Mouse (Mus musculus) gastrocnemius, adult 2 months (tissue): ENCODE measurements around the gene Hdlbp. TPM values are rescaled to one million over a fixed set of nuclear protein-coding genes. Genes with fewer than 3 reads are reported as not detected.
"Not testable (repeated sequence)": the region's sequence is repeated elsewhere in the genome, so short reads cannot be mapped to it uniquely, and the experiment has no call there.

ENCODE experiments used
- DNase-seq: peaks from one replicate; pipeline ENCODE4 v3.0.0; 2022
- H3K27ac ChIP-seq: fragments of 200-600 bp; 2 replicates; pipeline ENCODE4 v1.8.1; 2022; ENCODE audit warnings: mild to moderate bottlenecking
- H3K4me3 ChIP-seq: fragments of 200-600 bp; 2 replicates; pipeline ENCODE4 v1.8.1; 2022; ENCODE audit warnings: mild to moderate bottlenecking, moderate library complexity
- CTCF ChIP-seq: fragments of 200-600 bp; IDR thresholded peaks from 2 replicates; pipeline ENCODE4 v1.8.1; 2022; ENCODE audit warnings: antibody characterized with exemption, mild to moderate bottlenecking, moderate library complexity
- intact Hi-C: fragments of 180-260 bp; cut with DNase I; formaldehyde crosslinking; loops from one replicate; pipeline ENCODE4 v1.15.1; 2025
- total RNA-seq, 2 experiments: library from RNA; stranded (reverse); gene quantifications; 2 replicates each; pipeline ENCODE4 v1.2.3; 2021

Hdlbp gene
- total RNA-seq, 2 experiments from 2014 or later, result 317 to 345 TPM

DNA sequence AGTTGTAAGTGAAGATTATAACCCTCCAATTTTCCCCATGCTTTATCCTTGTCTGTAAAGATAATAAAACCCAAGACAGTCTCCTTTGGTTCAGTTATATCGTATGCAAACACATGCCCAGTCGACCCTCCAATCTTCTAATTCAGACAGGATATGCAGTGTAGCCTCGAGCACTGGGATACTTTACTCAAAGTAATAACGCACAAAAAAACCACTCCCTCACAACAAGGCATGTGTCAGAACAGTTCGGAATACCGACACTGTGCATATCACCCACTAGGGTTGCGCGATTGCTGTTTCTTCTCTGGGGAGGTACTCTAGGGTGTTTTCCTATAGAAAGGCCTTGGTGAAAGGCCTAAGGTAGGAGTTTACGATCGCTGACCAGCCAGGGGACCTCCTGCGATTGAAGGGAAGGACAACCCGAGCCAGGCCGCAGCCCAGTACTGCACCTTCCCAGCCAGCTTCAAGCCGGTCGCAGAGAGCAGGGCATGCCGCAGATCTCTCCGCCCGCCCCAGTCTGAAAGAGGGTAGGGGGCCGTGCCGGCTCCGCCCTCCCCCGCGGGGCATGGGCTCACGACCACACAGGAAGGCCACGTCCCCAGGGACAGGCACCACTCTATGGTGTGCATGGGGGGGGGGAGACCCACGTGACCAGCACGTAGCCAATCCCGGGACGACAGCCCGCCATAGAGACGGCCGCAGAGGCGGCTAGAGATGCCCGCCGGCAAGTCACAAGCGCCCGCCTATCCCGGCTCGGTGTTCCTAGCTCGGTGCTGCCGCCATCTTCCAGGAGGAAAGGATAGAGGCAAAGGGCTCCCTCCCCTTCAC is 643 bp downstream of the Hdlbp start:
- peak; percentile 98 for DNase-seq
- intact Hi-C loops, result loop anchor here (2.0 kb wide), 1 partner anchor 33 kb away; no protein-coding TSS in a partner anchor
- peak overlapping the region; percentile 97 for H3K27ac ChIP-seq
- TF ChIP-seq CTCF, result peak; percentile 60
- H3K4me3 ChIP-seq, result peak overlapping the region; percentile 85

DNA sequence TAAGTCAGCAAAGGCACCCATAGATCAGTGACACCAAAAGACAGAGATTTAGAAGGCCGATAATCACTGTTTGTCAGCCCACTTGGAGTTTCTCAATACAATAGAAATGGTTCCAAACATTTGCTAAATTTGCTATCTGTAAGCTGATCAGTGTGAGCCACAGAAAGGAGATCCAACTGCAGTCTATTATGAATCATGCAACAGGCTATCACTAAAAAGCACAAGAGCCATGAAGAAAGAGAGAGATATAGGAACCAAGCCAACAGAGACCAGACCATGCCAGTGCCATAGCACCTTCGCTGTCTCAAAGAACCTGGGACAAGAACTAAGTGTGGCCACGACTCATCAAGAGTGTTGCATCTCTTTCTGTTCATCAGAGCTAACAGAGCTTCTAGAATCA is 2.9 kb downstream of the Hdlbp start:
- no peak overlapping the region for H3K4me3 ChIP-seq
- intact Hi-C loops, result no loop called here
- DNase-seq, result no peak
- no peak for TF ChIP-seq CTCF
- no peak overlapping the region for H3K27ac ChIP-seq

DNA sequence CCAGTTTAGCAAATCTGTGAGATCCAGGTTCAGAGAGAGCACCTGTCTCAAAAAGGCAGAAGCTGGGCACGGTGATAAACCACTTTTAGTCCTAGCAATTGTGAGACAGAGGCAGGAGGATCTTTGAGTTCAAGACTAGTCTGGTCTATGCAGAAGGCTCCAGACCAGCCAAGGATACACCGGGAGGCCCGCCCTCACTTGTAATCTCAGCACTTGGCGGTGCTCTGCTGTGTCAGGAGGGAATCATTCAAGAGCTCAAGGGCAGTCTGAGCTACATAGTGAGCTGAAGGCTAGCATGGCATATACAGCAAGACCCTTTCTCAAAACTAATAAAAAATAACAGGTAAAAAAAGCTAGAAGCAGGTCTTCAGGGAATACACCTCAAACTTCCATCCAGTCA is 10.0 kb downstream of the Hdlbp start:
- DNase-seq, result no peak
- no peak for TF ChIP-seq CTCF
- Histone ChIP-seq H3K27ac (no peak overlapping the region), H3K4me3 (no peak overlapping the region)
- intact Hi-C loops, result no loop called here

DNA sequence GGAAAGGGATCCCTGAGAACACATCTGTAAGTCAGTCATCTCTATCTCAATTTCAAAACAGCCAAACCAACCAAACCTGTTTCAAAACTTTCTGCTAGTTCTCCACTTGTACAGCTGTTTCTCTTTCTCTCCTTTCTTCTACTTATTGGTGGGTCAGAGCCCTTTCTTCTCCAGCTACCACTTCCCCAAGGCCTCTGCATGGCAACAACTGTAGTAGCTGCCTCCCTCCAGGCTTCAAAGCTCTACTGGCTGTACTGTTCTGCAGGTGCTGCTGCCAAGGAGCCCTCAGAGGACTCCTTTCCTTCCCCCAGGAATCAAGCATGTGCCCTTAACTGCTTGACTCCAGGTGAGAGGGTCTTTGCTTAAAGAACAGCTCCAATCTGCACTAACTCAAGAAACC is 12.9 kb downstream of the Hdlbp start:
- Histone ChIP-seq H3K4me3 (no peak overlapping the region), H3K27ac (no peak overlapping the region)
- intact Hi-C loops, result no loop called here
- no peak for DNase-seq
- no peak for TF ChIP-seq CTCF

DNA sequence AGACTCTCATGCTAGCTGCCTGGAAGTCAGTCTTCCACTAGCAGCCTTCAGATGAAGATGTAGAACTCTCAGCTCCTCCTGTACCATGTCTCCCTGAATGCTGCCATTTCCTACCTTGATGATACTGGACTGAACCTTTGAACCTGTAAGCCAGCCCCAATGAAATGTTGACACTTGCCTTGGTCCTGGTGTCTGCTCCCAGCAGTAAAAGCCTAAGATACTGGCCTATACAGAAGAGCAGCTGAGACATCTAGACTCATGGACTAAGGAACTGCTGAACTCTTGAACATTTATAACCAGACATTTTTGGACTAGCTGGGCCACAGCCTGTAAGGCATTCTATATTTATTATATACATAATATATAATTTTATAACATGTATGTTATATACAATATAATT is 13.5 kb downstream of the Hdlbp start:
- no peak for DNase-seq
- Histone ChIP-seq H3K27ac (no peak overlapping the region), H3K4me3 (no peak overlapping the region)
- intact Hi-C loops, result no loop called here
- no peak for TF ChIP-seq CTCF

DNA sequence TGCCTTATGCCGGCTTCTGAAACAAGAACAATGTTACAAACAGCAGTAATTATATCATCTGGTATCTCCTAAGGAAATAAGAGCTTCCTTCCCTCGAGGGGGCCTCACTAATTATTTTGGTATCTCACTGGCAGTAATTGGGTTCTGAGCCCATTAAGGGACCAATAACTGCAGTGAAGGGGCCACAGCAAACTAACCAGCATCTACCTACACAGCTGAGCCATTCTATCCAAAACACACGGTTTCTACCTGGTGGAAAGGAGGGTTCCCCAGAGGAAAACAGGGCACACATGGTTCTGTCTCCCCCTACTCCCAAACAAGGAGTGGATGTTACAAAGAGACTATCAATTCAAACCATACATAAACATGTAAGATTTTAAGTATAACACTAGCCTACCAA is 19.5 kb downstream of the Hdlbp start:
- intact Hi-C loops, result no loop called here
- no peak for TF ChIP-seq CTCF
- no peak for DNase-seq

DNA sequence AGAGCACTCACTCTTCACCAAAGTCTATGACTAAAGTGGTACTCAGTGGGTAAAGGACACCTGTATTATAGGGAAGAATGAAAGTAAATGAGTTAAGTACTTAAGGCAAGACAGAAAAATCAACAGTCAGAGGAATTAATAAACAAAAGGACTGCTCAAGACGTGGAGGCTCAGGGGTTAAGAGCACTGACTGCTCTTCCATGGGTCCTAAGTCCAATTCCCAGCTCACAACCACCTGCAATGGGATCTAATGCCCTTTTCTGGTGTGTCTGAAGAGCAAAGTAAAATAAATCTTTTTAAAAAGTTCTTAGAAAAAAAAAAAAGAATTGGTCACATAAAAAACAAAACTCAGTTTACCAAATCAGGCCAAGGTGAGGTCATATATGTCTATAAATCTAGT is 20.3 kb downstream of the Hdlbp start:
- TF ChIP-seq CTCF, result no peak
- Histone ChIP-seq H3K4me3 (no peak overlapping the region), H3K27ac (no peak overlapping the region)
- no peak for DNase-seq
- intact Hi-C loops, result no loop called here

More for the DNA sequence above, 19.5 kb downstream of the Hdlbp start:
- no peak overlapping the region for H3K27ac ChIP-seq
- H3K4me3 ChIP-seq, result no peak overlapping the region

DNA sequence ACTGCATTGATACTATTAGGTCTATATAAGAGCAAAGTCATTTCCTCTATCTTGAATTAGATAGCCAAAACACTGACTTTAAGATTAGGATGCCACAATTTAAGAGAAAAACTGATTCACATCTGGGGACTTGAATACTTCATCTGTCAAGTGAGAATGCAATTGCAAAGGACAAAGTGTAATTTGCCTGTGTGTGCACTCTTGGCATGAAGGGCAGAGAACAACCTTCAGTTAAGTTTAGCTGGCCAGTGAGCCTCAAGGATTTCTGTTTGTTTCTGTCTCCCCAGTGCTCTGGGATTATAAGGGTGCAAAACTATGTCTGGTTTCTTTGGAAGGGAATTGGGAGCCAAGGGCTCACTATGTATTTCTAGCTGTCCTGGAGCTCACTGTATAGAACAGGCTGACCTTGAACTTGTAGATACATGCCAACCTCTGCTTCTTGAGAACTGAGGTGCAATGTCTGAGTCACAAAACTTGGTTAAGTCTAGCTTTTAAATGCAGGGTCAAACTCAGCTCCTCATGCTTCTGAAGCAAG is 24.8 kb downstream of the Hdlbp start:
- intact Hi-C loops, result no loop called here
- TF ChIP-seq CTCF, result no peak
- H3K27ac ChIP-seq, result peak overlapping the region; percentile 17; the same call in 1 of the 2 replicates
- no peak for DNase-seq
- H3K4me3 ChIP-seq, result no peak overlapping the region

DNA sequence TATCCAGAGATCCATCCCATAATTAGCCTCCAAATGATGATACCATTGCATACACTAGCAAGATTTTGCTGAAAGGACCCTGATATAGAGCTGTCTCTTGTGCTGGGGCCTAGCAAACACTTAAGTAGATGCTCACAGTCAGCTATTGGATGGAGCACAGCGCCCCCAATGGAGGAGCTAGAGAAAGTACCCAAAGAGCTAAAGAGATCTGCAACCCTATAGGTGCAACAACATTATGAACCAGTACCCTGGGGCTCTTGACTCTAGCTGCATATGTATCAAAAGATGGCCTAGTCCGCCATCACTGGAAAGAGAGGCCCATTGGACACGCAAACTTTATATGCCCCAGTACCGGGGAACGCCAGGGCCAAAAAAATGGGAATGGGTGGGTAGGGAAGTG is 28.5 kb downstream of the Hdlbp start:
- H3K27ac ChIP-seq, intact Hi-C loops, H3K4me3 ChIP-seq, DNase-seq: not testable (repeated sequence)
- TF ChIP-seq CTCF, result peak; percentile 34; the same call in 1 of the 2 replicates

DNA sequence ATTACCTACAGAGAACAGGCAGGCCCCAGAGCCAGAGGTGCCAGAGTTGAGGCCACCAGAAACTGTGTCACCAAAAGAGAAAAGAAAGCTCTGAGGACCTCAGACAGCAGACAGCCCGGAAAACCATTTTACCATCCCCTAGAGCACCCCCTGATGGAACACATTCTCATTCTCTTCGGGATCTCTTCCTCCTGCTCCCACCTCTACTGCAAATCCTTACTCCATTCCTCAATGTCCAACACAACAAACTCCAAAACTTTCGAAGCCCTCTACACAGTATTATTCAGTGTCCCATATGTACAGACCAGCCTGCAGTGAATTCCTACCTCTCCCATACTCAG is 32.8 kb downstream of the Hdlbp start:
- H3K4me3 ChIP-seq, result peak overlapping the region; percentile 80
- peak overlapping the region; percentile 99 for H3K27ac ChIP-seq
- no peak for DNase-seq
- TF ChIP-seq CTCF, result no peak
- intact Hi-C loops, result loop anchor here (2.0 to 10.0 kb wide), 2 partner anchors 33 to 309 kb away; partner anchors contain the start of genes Atg4b, Hdlbp and Thap4

DNA sequence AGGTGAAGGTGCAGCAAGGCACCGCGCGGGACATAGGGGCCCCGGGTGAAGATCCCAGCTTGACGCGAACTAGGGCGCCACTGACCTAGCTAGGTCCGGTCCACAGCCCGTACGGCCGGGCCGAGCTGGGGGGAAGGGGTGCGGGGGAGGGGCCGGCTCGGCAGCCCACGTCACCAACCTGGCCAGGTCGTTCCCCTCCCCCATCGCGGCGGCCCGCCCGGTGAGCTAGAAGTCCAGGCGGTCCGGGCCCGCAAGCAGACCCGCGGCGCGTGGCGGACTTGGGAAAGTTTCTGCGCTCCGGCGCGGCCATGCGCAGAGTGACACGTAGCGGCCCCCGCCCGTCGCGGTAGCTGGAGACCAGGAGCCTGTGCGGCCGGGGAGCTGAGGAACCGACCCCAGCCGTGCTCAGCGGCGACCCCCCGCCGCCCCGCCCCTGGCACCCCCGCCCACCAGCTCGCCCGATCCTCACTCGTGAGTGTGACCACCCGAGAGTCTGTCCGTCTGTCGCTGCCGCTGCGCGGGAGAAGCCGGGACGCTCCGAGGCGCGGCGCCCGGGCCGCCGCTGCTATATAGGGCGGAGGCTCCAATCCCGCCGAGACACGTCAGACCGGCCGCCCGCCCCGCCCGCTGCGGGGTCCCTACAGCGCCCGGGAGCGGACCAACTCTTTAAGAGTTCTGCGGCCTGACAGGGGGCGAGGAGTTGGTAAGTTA is 33.3 kb downstream of the Hdlbp start:
- peak; percentile 92 for DNase-seq
- TF ChIP-seq CTCF, result no peak
- H3K4me3 ChIP-seq, result peak overlapping the region; percentile 80
- peak overlapping the region; percentile 99 for H3K27ac ChIP-seq
- intact Hi-C loops, result loop anchor here (2.0 to 10.0 kb wide), 2 partner anchors 34 to 310 kb away; partner anchors contain the start of genes Atg4b, Hdlbp and Thap4

DNA sequence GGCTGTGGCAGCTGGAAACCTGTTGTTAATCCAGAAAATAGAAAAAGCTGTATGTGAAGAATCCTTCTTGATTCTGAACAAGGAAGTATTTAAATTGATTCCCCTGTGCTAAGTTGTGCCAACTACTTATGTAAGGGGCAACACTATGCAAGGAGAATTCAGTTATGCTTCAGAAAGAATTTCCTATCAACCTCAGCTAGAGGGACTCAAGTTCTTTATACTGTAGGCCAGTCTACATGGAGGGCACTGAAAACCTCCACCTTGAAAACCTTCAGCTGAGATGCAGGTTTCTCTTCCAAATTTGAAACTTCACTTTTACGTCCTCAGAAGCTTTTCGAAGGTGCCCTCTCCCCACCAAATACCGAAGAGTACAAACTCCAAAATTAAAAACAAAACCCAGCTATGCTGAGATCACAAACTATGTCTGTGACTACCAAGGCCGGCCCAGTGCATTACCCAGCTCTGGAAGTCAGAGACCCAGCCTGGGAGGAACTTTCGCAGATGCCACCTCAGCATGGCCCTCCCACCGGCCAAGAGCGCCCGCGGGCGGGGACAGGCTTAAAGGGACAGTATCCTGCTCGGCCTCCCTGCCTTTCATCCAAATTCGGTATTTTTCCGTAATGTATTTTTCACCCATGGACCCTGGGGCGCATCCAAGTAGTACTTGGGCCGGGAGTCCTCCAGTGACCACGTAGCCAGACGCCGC is 34.1 kb downstream of the Hdlbp start:
- intact Hi-C loops, result loop anchor here (2.0 to 10.0 kb wide), 3 partner anchors 34 to 310 kb away; partner anchors contain the start of genes Atg4b, Farp2, Hdlbp and Thap4
- Histone ChIP-seq H3K27ac (peak overlapping the region; percentile 99), H3K4me3 (peak overlapping the region; percentile 80)
- DNase-seq, result peak; percentile 91
- no peak for TF ChIP-seq CTCF
